Mouse (Mus musculus): ENCODE measurements around the gene Rock2.
A peak's percentile ranks its signal among the peaks of the same experiment; 100 is the strongest.

- TF ChIP-seq CTCF (IDR thresholded peaks at IDR 0.05; ENCODE audit: low read depth) (no peak), EP300 (IDR thresholded peaks at IDR 0.05; ENCODE audit: low read depth) (peak; percentile 55)
Observed at GRCm38 (mm10) chr12:16864477-16864876, 30.2 kb upstream of the Rock2 start.
